Mouse (Mus musculus): ENCODE measurements around the gene Dhodh. TPM values are rescaled to one million over a fixed set of nuclear protein-coding genes. Genes with fewer than 3 reads are reported as not detected.
A peak's percentile ranks its signal among the peaks of the same experiment; 100 is the strongest.

Dhodh gene
- polyA plus RNA-seq, 1 experiment from 2014 or later = 17.2 TPM

DNA sequence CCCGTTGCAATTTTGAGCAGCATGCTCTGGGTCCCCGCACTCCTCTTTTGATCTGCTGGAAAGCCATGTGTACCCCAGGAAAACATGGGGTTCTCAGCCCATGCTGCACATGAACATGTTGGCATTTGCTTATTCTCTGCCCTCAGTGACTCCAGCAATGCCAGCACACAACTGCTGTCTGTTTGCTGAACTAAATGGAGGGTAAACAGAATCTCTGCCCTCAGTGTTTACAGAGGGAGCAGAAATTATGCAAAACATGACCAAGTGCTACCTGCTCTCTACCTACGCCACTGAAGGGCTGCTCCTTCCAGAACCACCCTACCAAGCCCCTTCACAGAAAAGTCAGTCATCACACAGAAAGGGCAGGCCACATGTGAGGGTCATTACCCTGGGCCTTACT lies 23.6 kb downstream of the Dhodh start:
- Histone ChIP-seq H3K9ac (no peak overlapping the region), H3K4me2 (no peak overlapping the region), H3K27me3 (no peaks in the 10 kb centered on the region), H3K4me1 (replicated peaks) (peaks cover 13% of the 10 kb centered on the region; the same call in 1 of the 2 replicates), H3K27ac (replicated peaks) (peak overlapping the region; percentile 45), H3K36me3 (replicated peaks) (no peaks in the 10 kb centered on the region), H3K4me3 (replicated peaks) (no peak overlapping the region), H3K9me3 (replicated peaks) (no peaks in the 10 kb centered on the region)
- WGBS (ENCODE audit: insufficient replicate concordance) = 62% methylated on average over 3 of the region's 3 CpGs
- no peak for ATAC-seq (ENCODE audit: insufficient read depth)

DNA sequence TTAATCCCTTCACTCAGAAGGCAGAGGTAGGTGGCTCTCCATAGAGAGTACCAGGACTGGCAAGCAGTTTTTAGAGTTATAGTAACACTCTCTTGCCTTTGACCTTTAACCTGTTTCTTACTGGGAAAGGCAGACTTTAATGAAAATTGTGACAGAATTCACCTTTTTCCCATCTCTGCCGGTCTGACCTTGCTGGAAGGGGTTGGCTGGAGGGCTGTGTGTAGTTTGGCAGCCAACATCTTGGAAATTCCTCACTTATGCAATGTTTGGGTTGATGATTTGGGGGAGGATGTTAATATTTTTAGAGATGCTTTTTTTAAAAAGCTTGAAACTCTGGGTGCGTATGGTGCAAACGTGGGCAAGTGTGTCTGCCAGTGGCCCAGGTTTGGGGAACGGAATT lies 24.2 kb downstream of the Dhodh start:
- no peak for ATAC-seq (ENCODE audit: insufficient read depth)
- Histone ChIP-seq H3K9me3 (replicated peaks) (no peaks in the 10 kb centered on the region), H3K4me2 (no peak overlapping the region), H3K27me3 (no peaks in the 10 kb centered on the region), H3K9ac (no peak overlapping the region), H3K36me3 (replicated peaks) (no peaks in the 10 kb centered on the region), H3K4me1 (replicated peaks) (peaks cover 16% of the 10 kb centered on the region; the same call in 1 of the 2 replicates), H3K27ac (replicated peaks) (peak overlapping the region; percentile 45), H3K4me3 (replicated peaks) (no peak overlapping the region)
- 68% methylated on average over 4 of the region's 4 CpGs for WGBS (ENCODE audit: insufficient replicate concordance)

DNA sequence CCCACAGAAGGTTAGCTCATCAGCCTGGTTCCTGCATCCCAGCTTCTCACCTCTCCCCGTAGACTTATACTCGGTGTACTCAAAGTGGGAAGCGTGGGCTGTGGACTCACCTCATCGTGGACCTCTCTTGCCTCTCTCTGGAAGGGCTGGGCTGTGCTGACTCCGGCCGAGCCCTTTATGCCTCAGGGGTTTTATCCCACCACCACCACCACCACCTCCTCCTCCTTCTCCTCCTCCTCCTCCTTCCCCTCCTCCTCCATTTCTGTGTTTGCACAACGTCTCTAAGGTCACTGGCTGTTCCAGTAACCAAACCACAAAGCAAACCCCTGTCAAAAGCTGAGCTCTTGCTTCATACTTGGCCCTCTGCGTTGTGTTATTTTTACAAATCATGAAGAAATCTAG lies 29.6 kb downstream of the Dhodh start, which contains the start of gene Hp:
TSS of gene Hp (minus strand) at position 273 of the 402 bp plus-strand sequence.
- no peaks in the 10 kb centered on the region for H3K9me3 ChIP-seq (replicated peaks)
- 0 out of 2 replicates have a peak, but pooled peaks cover 3% of the 10 kb centered on the region for H3K4me1 ChIP-seq (replicated peaks)
- H3K9ac ChIP-seq = no peak within 1 kb of the TSS
- H3K36me3 ChIP-seq (replicated peaks) = peaks cover 7% of the 10 kb centered on the region
- peak within 1 kb of the TSS; percentile 64 for H3K27ac ChIP-seq (replicated peaks)
- H3K4me2 ChIP-seq = peak within 1 kb of the TSS; percentile 10
- ATAC-seq (ENCODE audit: insufficient read depth) = peak; percentile 53
- H3K27me3 ChIP-seq = no peaks in the 10 kb centered on the region
- H3K4me3 ChIP-seq (replicated peaks) = peak within 1 kb of the TSS; percentile 38
- WGBS (ENCODE audit: insufficient replicate concordance) = 32% methylated on average over 8 of the region's 8 CpGs

DNA sequence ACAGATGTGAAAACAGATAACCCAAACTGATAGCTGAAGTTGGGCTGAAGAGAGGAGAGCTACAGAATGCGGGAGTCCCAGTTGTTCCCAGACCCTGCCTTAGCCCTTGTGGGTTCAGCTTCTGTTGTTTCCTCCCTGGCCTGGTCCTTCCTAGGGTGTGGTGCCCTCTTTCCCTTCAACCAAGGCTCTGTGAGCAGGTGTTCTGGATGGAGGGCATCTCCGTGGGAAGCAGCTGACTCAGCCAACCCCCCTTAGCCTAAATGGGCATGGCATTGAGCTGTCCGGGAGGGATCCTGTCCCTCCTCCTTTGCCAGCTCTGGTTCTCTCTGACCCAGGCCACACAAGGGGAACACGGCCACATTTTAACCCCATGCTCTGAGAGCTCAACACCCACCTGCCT lies 32.2 kb downstream of the Dhodh start:
- WGBS (ENCODE audit: insufficient replicate concordance) = 67% methylated on average over 4 of the region's 4 CpGs
- no peak overlapping the region for H3K27ac ChIP-seq (replicated peaks)
- no peak for ATAC-seq (ENCODE audit: insufficient read depth)
- no peaks in the 10 kb centered on the region for H3K27me3 ChIP-seq
- H3K9me3 ChIP-seq (replicated peaks) = no peaks in the 10 kb centered on the region
- no peak overlapping the region for H3K4me2 ChIP-seq
- H3K36me3 ChIP-seq (replicated peaks) = peaks cover 14% of the 10 kb centered on the region
- peak overlapping the region; percentile 38 for H3K4me3 ChIP-seq (replicated peaks)
- 0 out of 2 replicates have a peak, but pooled peaks cover 3% of the 10 kb centered on the region for H3K4me1 ChIP-seq (replicated peaks)
- peak overlapping the region; percentile 11; the same call in 1 of the 2 replicates for H3K9ac ChIP-seq

DNA sequence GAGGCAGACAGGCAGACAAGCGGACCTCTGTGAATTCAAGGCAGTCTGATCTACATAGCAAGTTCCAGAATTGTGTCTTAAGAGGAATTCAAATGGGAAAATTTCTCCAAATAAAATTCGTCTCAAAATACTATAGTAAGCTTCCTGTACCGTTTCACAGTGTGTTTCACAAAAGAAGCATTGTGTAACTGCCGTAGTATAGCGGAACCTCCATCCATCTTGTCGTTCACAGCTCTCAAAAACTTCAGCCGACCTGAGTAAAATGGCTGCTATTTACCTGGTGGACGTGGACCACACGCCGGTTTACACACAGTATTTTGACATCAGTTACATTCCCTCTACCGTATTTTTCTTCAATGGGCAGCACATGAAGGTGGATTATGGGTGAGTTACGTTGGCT lies 37.3 kb downstream of the Dhodh start:
- Histone ChIP-seq H3K4me3 (replicated peaks) (no peak overlapping the region), H3K9ac (no peak overlapping the region), H3K27me3 (no peaks in the 10 kb centered on the region), H3K4me1 (replicated peaks) (peaks cover 9% of the 10 kb centered on the region), H3K27ac (replicated peaks) (no peak overlapping the region), H3K9me3 (replicated peaks) (no peaks in the 10 kb centered on the region), H3K4me2 (no peak overlapping the region), H3K36me3 (replicated peaks) (peaks cover 21% of the 10 kb centered on the region)
- no peak for ATAC-seq (ENCODE audit: insufficient read depth)
- WGBS (ENCODE audit: insufficient replicate concordance) = 76% methylated on average over 12 of the region's 12 CpGs

DNA sequence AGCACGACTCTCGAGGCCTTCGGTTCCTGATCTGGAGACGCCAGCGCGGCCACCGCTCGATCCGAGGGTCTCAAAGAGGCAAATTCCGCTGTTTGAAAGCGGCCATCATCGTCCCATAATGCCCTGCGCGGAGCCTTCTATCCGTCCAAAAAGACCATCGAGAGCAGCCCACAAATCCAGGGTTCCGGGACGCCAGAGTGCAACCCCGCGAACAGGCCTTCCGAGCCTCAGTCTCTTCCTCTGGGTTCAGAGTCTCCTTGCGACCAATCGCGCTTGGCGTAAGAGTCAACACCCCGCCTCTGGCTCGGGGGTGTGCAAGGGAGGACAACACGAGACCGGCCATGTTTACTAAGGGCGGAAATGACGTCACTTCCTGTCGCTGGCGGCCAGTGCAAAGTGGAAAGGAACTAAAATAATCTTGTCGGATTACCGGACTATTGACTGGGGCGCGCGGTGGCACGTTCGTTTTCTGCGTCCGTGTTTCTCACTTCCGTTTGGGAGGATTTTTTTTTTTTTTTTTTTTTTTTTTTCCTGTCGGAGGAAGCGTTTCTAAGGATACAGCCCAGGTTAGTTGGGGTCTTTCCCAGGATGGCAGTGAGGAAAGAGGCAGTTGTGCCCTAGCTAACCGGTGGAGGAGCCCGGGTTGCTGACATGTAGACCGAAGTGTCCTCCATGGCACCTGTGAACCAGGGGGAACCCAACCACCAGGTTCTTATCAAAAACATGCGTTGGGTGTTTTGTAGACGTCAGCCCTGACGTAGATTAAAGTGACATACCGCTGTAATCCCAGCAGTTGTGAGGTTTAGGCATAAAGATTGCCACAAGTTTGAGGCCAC lies 42.8 kb downstream of the Dhodh start, which contains the start of the genes Dhx38 and Txnl4b:
TSS of gene Dhx38 (minus strand) at position 364 of the 836 bp plus-strand sequence.
TSS of gene Txnl4b (plus strand) at position 395 of the 836 bp plus-strand sequence.
- peak within 1 kb of the TSS; percentile 92 for H3K9ac ChIP-seq
- under 1% methylated on average over 52 of the region's 52 CpGs for WGBS (ENCODE audit: insufficient replicate concordance)
- H3K27ac ChIP-seq (replicated peaks) = peak within 1 kb of the TSS; percentile 94
- peaks cover 26% of the 10 kb centered on the region for H3K36me3 ChIP-seq (replicated peaks)
- H3K9me3 ChIP-seq (replicated peaks) = no peaks in the 10 kb centered on the region
- H3K27me3 ChIP-seq = no peaks in the 10 kb centered on the region
- peak within 1 kb of the TSS; percentile 84 for H3K4me2 ChIP-seq
- H3K4me3 ChIP-seq (replicated peaks) = peak within 1 kb of the TSS; percentile 89
- peak; percentile 99 for ATAC-seq (ENCODE audit: insufficient read depth)
- peaks cover 31% of the 10 kb centered on the region for H3K4me1 ChIP-seq (replicated peaks)

DNA sequence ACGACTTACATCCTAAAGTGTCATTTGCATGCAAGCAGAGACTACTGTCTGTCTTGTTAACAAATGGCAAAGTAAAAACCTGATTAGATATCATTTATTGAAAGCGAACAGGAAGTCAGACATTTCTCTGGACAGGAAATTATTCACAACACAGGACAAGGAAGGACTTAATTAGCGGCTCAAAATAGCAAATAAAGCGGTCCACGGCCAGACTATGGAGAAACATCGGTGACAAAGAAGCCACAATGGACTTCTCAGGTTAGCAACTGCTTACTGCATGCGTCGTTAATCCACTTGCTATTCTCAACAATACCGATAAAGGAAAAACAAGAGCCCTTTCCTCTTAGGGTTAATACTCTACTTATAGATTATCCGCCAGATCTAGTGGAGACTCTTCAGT lies 43.7 kb downstream of the Dhodh start:
- WGBS (ENCODE audit: insufficient replicate concordance) = 3% methylated on average over 10 of the region's 10 CpGs

DNA sequence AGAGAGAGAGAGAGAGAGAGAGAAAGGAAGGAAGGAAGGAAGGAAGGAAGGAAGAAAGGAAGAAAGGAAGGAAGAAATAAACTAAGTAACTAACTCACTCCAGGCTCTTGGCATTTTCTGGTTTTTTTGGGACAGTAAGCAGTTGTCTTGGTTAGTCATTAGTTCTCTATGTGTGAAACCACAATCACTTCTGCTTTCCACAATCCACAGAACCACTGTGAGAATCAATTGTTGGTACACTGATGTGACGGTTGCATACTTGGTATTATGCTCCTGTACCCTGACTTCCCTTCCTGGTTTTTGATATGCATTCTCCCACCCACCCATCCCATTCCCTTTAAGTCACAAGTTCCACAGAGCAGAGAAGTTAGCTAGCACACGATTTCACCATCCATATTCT lies 44.6 kb downstream of the Dhodh start:
- 28% methylated on average over 2 of the region's 2 CpGs for WGBS (ENCODE audit: insufficient replicate concordance)
- H3K36me3 ChIP-seq (replicated peaks) = peaks cover 38% of the 10 kb centered on the region
- H3K4me1 ChIP-seq (replicated peaks) = peaks cover 31% of the 10 kb centered on the region
- H3K4me2 ChIP-seq = peak overlapping the region; percentile 84
- H3K27ac ChIP-seq (replicated peaks) = no peak overlapping the region
- ATAC-seq (ENCODE audit: insufficient read depth) = no peak
- H3K27me3 ChIP-seq = no peaks in the 10 kb centered on the region
- H3K4me3 ChIP-seq (replicated peaks) = peak overlapping the region; percentile 89
- H3K9me3 ChIP-seq (replicated peaks) = no peaks in the 10 kb centered on the region
- no peak overlapping the region for H3K9ac ChIP-seq

More for the DNA sequence above, 43.7 kb downstream of the Dhodh start:
- peak overlapping the region; percentile 84 for H3K4me2 ChIP-seq
- no peak for ATAC-seq (ENCODE audit: insufficient read depth)
- no peaks in the 10 kb centered on the region for H3K9me3 ChIP-seq (replicated peaks)
- peak overlapping the region; percentile 92 for H3K9ac ChIP-seq
- H3K27ac ChIP-seq (replicated peaks) = peak overlapping the region; percentile 94
- H3K27me3 ChIP-seq = no peaks in the 10 kb centered on the region
- H3K36me3 ChIP-seq (replicated peaks) = peaks cover 33% of the 10 kb centered on the region
- H3K4me3 ChIP-seq (replicated peaks) = peak overlapping the region; percentile 89
- H3K4me1 ChIP-seq (replicated peaks) = peaks cover 31% of the 10 kb centered on the region

DNA sequence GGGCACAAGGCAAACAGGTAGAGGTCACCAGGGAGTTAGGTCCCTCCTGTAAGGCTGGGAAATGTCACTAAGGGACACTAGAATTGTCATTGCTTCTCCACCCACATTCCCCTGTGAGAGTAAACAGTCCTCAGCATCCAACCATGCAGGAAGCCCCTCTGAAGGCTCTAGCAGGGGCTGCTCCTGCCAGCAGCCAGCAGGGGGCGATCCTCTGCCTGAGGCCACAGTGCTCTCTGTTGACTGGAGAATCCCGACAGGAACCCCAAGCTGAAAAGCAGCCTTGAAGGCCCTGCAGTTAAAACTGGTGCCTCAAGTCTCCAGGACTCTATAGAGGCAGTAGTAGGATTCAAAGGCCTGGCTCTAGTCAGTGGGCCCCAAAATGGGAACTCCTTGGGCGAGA lies 56.8 kb downstream of the Dhodh start:
- Histone ChIP-seq H3K9me3 (replicated peaks) (no peaks in the 10 kb centered on the region), H3K36me3 (replicated peaks) (peaks cover 99% of the 10 kb centered on the region), H3K27ac (replicated peaks) (no peak overlapping the region), H3K27me3 (no peaks in the 10 kb centered on the region), H3K4me2 (no peak overlapping the region), H3K4me3 (replicated peaks) (no peak overlapping the region), H3K4me1 (replicated peaks) (no peaks in the 10 kb centered on the region), H3K9ac (no peak overlapping the region)
- WGBS (ENCODE audit: insufficient replicate concordance) = 42% methylated on average over 3 of the region's 3 CpGs
- ATAC-seq (ENCODE audit: insufficient read depth) = no peak

DNA sequence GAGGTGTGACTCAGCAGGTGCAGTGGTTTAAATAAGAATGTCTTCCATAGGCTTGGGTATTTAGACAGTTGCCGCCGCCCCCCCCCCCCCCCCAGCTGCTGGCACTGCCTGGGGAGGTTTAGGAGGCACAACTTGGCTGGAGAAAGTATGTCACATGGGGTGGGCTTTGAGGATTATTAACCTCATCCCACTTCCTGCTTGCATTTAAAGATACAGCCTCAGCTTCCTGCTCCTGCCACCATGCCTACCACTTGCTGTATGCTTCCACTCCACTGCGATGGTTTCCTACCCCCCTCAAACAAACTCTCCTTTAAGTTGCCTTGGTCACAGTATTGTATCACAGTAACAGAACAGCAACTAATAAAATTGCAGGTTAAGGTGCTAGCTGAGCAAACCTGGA lies 64.4 kb downstream of the Dhodh start:
- no peak overlapping the region for H3K4me3 ChIP-seq (replicated peaks)
- H3K9ac ChIP-seq = no peak overlapping the region
- H3K36me3 ChIP-seq (replicated peaks) = peaks cover 25% of the 10 kb centered on the region
- no peak for ATAC-seq (ENCODE audit: insufficient read depth)
- H3K9me3 ChIP-seq (replicated peaks) = no peaks in the 10 kb centered on the region
- H3K4me2 ChIP-seq = no peak overlapping the region
- 25% methylated on average over 3 of the region's 3 CpGs for WGBS (ENCODE audit: insufficient replicate concordance)
- H3K27me3 ChIP-seq = no peaks in the 10 kb centered on the region; the same call in 1 of the 2 replicates
- H3K27ac ChIP-seq (replicated peaks) = no peak overlapping the region
- H3K4me1 ChIP-seq (replicated peaks) = no peaks in the 10 kb centered on the region

DNA sequence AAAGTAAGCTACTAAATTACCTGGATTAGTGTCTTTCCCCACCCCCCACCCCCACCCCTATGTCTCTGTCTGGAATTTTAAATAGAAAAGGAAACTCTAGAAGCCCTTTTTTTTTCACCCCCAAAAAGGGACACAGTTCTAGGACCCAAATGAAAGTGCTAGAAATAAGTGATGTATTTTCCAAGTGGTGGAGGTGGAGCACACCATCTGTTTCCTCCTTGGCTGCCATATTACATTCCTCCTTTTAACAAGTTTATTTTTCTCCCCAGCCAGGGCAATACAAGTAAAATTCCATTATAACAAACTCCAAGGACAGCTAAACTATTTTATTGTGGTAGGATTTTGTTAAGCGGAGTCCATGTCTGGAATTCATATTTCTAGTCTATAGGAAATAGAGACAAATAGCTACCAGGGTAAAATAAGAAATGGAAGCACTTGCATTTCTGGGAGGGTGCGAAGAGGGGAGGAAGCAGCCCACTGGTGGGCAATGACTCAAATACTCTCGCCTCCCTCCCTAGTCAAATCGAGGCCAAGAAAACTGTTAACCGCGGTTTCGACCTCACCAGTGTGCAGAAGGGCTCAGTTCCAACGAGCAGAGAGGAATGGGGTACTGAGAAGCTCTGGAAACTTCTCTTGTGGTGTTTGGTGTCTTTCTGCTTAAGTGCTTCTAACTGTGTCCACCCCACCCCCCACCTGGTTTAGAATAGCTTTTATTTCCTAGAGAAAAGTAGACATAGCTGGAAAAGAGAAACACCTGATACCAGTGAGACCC lies 65.5 kb downstream of the Dhodh start:
- Histone ChIP-seq H3K36me3 (replicated peaks) (peaks cover 14% of the 10 kb centered on the region), H3K4me2 (no peak overlapping the region), H3K4me3 (replicated peaks) (no peak overlapping the region), H3K9ac (no peak overlapping the region), H3K4me1 (replicated peaks) (no peaks in the 10 kb centered on the region), H3K27ac (replicated peaks) (no peak overlapping the region), H3K9me3 (replicated peaks) (no peaks in the 10 kb centered on the region), H3K27me3 (peaks cover 6% of the 10 kb centered on the region; the same call in 1 of the 2 replicates)
- ATAC-seq (ENCODE audit: insufficient read depth) = no peak
- WGBS (ENCODE audit: insufficient replicate concordance) = 68% methylated on average over 8 of the region's 8 CpGs
